Mouse (Mus musculus) liver, postnatal 0 days (tissue): Measurements from ENCODE around the gene Gucy1b1. TPM values are rescaled to one million over a fixed set of nuclear protein-coding genes. Genes with fewer than 3 reads are reported as not detected.

ENCODE experiments used
- ATAC-seq: fragments of 200-750 bp; cut with Nextera tagmentation; 2 replicates; pipeline ENCODE4 v1.8.0; 2017; ENCODE audit warnings: mild to moderate bottlenecking, moderate library complexity
- DNase-seq: peaks from one replicate; pipeline ENCODE4 v3.0.0-alpha.2; 2016
- H3K27ac ChIP-seq: fragments of 300-500 bp; sonication (generic); 2 replicates; pipeline ENCODE4 v1.5.1; 2014; ENCODE audit warnings: antibody characterized with exemption, moderate library complexity, mild to moderate bottlenecking, low read depth
- H3K27me3 ChIP-seq: fragments of 300-500 bp; sonication (generic); 2 replicates; pipeline ENCODE4 v1.6.1; 2014; ENCODE audit warnings: low read length, control low read depth, mixed read lengths; ENCODE audit not compliant: insufficient read depth
- H3K36me3 ChIP-seq: fragments of 300-500 bp; sonication (generic); replicated peaks from 2 replicates; pipeline ENCODE4 v1.6.1; 2014; ENCODE audit warnings: mild to moderate bottlenecking, control low read depth, low read length, moderate library complexity, mixed read lengths; ENCODE audit not compliant: insufficient read depth
- H3K4me1 ChIP-seq: fragments of 300-500 bp; sonication (generic); 2 replicates; pipeline ENCODE4 v1.6.1; 2014; ENCODE audit warnings: antibody characterized with exemption, mild to moderate bottlenecking, control low read depth; ENCODE audit not compliant: insufficient read depth
- H3K4me2 ChIP-seq: fragments of 300-500 bp; sonication (generic); 2 replicates; pipeline ENCODE4 v1.6.1; 2014; ENCODE audit warnings: low read depth, mild to moderate bottlenecking, low read length, moderate library complexity, mixed read lengths
- H3K4me3 ChIP-seq: fragments of 300-500 bp; sonication (generic); 2 replicates; pipeline ENCODE4 v1.5.1; 2014; ENCODE audit warnings: low read depth, low read length
- H3K9ac ChIP-seq: fragments of 300-500 bp; sonication (generic); replicated peaks from 2 replicates; pipeline ENCODE4 v1.6.1; 2014; ENCODE audit warnings: mild to moderate bottlenecking, moderate library complexity
- H3K9me3 ChIP-seq: fragments of 300-500 bp; sonication (generic); 2 replicates; pipeline ENCODE4 v1.6.1; 2016; ENCODE audit warnings: mild to moderate bottlenecking, control low read depth, low read length, mixed read lengths
- CTCF ChIP-seq: sonication (generic); IDR thresholded peaks from 2 replicates; pipeline ENCODE4 v1.5.1; 2016; ENCODE audit warnings: antibody characterized with exemption, low read depth
- EP300 ChIP-seq: IDR thresholded peaks from 2 replicates; pipeline ENCODE4 v1.6.1; 2016; ENCODE audit warnings: antibody characterized with exemption, low read depth, mild to moderate bottlenecking
- WGBS: fragments of 180-500 bp; shearing (Covaris S2); extraction: QIAGEN DNeasy Blood & Tissue Kit; methylation state at CpG from one replicate; pipeline ENCODE4 v1.1.7; 2014; ENCODE audit not compliant: insufficient replicate concordance; 5-methylcytosine and 5-hydroxymethylcytosine counted together
- polyA plus RNA-seq: library from polyadenylated mRNA; unstranded; fragments of >200 nt; fragmentation: Nextera tagmentation; extraction: Ambion mirVana; gene quantifications from 2 replicates; pipeline ENCODE4 v1.2.1, GENCODE M21; 2015

The Gucy1b1 gene
- polyA plus RNA-seq, 1 experiment from 2014 or later = 7.7 TPM

DNA sequence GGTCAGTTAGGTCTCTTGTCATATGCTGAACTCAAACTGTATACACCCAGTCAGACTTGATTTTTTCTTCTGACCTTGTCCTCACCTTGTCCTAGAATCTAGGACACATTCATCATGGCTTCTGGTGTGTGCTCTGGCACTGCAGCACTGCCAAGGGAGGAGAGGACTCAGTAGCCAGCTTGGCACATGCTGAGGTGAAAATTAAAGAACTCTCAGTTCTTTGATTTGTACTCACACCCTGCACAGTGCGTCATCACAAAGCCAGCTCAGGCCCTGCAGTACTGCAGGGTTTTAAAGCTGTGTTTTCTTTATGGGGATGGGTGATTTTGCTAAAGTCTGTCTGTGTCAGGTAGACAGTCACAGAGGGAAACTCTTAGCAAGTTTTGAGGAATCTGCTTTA is 47.2 kb downstream of the Gucy1b1 start:
- 66% methylated on average over 1 of the region's 1 CpGs for WGBS
- no peak overlapping the region for H3K9ac ChIP-seq
- H3K27me3 ChIP-seq = no peaks in the 10 kb centered on the region

DNA sequence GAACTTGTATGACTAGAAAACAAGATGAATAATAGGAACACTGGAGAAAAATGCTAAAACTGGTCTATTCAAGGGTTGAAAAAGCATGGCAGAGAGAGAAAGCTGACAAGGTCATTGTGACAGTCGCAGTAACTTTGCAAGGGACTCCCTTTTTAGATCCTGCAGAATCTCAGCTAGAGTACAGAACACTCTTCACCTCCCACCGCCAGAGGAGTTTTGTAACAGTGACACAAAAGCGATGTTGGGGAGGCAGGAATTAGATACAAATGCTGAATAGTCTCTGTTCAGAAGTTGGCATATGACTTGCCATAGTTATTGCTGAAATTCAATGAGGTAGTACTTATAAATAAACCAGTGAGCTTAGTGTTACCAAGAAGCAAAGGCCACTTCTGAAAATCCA is 51.4 kb downstream of the Gucy1b1 start:
- no peaks in the 10 kb centered on the region for H3K27me3 ChIP-seq
- no peak for DNase-seq
- TF ChIP-seq CTCF (no peak), EP300 (no peak)
- H3K4me1 ChIP-seq = no peaks in the 10 kb centered on the region
- no peak overlapping the region for H3K27ac ChIP-seq
- no peaks in the 10 kb centered on the region for H3K9me3 ChIP-seq
- no peak overlapping the region for H3K9ac ChIP-seq
- no peak overlapping the region for H3K4me3 ChIP-seq
- ATAC-seq = no peak
- H3K4me2 ChIP-seq = no peak overlapping the region
- no peaks in the 10 kb centered on the region for H3K36me3 ChIP-seq
- WGBS = 70% methylated on average over 3 of the region's 3 CpGs

More for the DNA sequence above, 47.2 kb downstream of the Gucy1b1 start:
- Histone ChIP-seq H3K4me2 (no peak overlapping the region), H3K4me1 (no peaks in the 10 kb centered on the region), H3K27ac (no peak overlapping the region), H3K36me3 (no peaks in the 10 kb centered on the region), H3K9me3 (no peaks in the 10 kb centered on the region), H3K4me3 (no peak overlapping the region)
- no peak for TF ChIP-seq CTCF
- no peak for TF ChIP-seq EP300
- ATAC-seq (no peak), DNase-seq (no peak)

GRCm38 (mm10) chr3:82022421-82022920 is 52.0 kb downstream of the Gucy1b1 start:
- WGBS = 69% methylated on average over 8 of the region's 8 CpGs
- no peaks in the 10 kb centered on the region for H3K4me1 ChIP-seq
- no peaks in the 10 kb centered on the region for H3K36me3 ChIP-seq
- ATAC-seq (no peak), DNase-seq (no peak)
- H3K4me2 ChIP-seq = no peak overlapping the region
- no peak overlapping the region for H3K9ac ChIP-seq
- H3K27me3 ChIP-seq = no peaks in the 10 kb centered on the region
- H3K9me3 ChIP-seq = no peaks in the 10 kb centered on the region
- TF ChIP-seq CTCF = no peak
- TF ChIP-seq EP300 = no peak
- no peak overlapping the region for H3K4me3 ChIP-seq
- peak overlapping the region; percentile 40; the same call in 1 of the 2 replicates for H3K27ac ChIP-seq

GRCm38 (mm10) chr3:82014148-82014703 is 60.3 kb downstream of the Gucy1b1 start:
- Histone ChIP-seq H3K9ac (no peak overlapping the region), H3K27ac (no peak overlapping the region), H3K36me3 (no peaks in the 10 kb centered on the region), H3K9me3 (no peaks in the 10 kb centered on the region), H3K4me2 (no peak overlapping the region), H3K4me1 (no peaks in the 10 kb centered on the region), H3K27me3 (no peaks in the 10 kb centered on the region), H3K4me3 (no peak overlapping the region)
- ATAC-seq (no peak), DNase-seq (no peak)
- no peak for TF ChIP-seq EP300
- TF ChIP-seq CTCF = no peak
- 70% methylated on average over 7 of the region's 7 CpGs for WGBS

- no peaks in the 10 kb centered on the region for H3K36me3 ChIP-seq
- no peak overlapping the region for H3K27ac ChIP-seq
- ATAC-seq = no peak
- no peak overlapping the region for H3K4me2 ChIP-seq
- WGBS = 88% methylated on average over 1 of the region's 1 CpGs
- TF ChIP-seq EP300 = no peak
- TF ChIP-seq CTCF = no peak
- no peak overlapping the region for H3K9ac ChIP-seq
- no peaks in the 10 kb centered on the region for H3K4me1 ChIP-seq
- H3K4me3 ChIP-seq = no peak overlapping the region
- no peaks in the 10 kb centered on the region for H3K27me3 ChIP-seq
- H3K9me3 ChIP-seq = no peaks in the 10 kb centered on the region
- no peak for DNase-seq
Measured at GRCm38 (mm10) chr3:82007002-82007401, 67.5 kb downstream of the Gucy1b1 start.

GRCm38 (mm10) chr3:81995988-81996387 is 78.5 kb downstream of the Gucy1b1 start:
- 0% methylated on average over 1 of the region's 1 CpGs for WGBS
- DNase-seq (no peak), ATAC-seq (peak; percentile 60)
- Histone ChIP-seq H3K4me2 (no peak overlapping the region), H3K27ac (peak overlapping the region; percentile 48; the same call in 1 of the 2 replicates), H3K27me3 (no peaks in the 10 kb centered on the region), H3K9ac (no peak overlapping the region), H3K9me3 (no peaks in the 10 kb centered on the region), H3K4me3 (no peak overlapping the region), H3K36me3 (no peaks in the 10 kb centered on the region), H3K4me1 (no peaks in the 10 kb centered on the region)
- TF ChIP-seq CTCF = peak; percentile 74
- TF ChIP-seq EP300 = no peak

DNA sequence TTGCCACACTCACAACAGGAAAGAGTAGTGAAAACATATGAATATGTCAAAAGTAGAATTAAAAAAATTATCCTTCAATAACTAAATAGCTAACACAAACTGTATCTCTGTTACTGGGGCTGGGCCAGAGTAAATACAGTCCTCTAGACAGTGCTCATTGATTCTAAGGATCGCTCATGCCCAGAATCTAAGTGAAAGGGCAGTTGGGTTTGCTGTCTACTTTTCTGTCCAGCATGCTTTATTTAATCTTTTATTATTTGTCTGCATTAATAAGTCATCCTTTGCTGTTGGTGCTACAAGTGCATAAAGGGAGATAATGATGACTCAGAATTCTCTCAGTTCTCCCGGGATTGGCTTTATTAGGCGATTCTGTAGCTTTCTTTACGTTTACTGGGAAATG is 79.1 kb downstream of the Gucy1b1 start:
- ATAC-seq (no peak), DNase-seq (no peak)
- TF ChIP-seq CTCF (no peak), EP300 (no peak)
- no peaks in the 10 kb centered on the region for H3K36me3 ChIP-seq
- no peak overlapping the region for H3K9ac ChIP-seq
- no peak overlapping the region for H3K4me3 ChIP-seq
- no peaks in the 10 kb centered on the region for H3K9me3 ChIP-seq
- no peaks in the 10 kb centered on the region for H3K4me1 ChIP-seq
- H3K27ac ChIP-seq = peak overlapping the region; percentile 48; the same call in 1 of the 2 replicates
- 22% methylated on average over 4 of the region's 4 CpGs for WGBS
- no peaks in the 10 kb centered on the region for H3K27me3 ChIP-seq
- no peak overlapping the region for H3K4me2 ChIP-seq
